Mouse (Mus musculus) stomach, embryonic 15.5 days (tissue): Measurements from ENCODE around the gene Zdhhc1. TPM values are rescaled to one million over a fixed set of nuclear protein-coding genes. Genes with fewer than 3 reads are reported as not detected.

Experiments used
- ATAC-seq: fragments of 200-750 bp; cut with Nextera tagmentation; 2 replicates; pipeline ENCODE4 v1.8.0; 2017; ENCODE audit warnings: low read depth, moderate number of reproducible peaks, moderate TSS enrichment; ENCODE audit not compliant: insufficient read depth, low FRiP score
- H3K27ac ChIP-seq: fragments of 300-500 bp; sonication (generic); 2 replicates; pipeline ENCODE4 v1.5.1; 2015; ENCODE audit warnings: mild to moderate bottlenecking, inconsistent platforms
- H3K27me3 ChIP-seq: fragments of 300-500 bp; sonication (generic); replicated peaks from 2 replicates; pipeline ENCODE4 v1.6.1; 2015; ENCODE audit warnings: inconsistent platforms
- H3K36me3 ChIP-seq: fragments of 300-500 bp; sonication (generic); 2 replicates; pipeline ENCODE4 v1.6.1; 2015; ENCODE audit warnings: inconsistent platforms
- H3K4me1 ChIP-seq: fragments of 300-500 bp; sonication (generic); 2 replicates; pipeline ENCODE4 v1.6.1; 2015; ENCODE audit warnings: inconsistent platforms
- H3K4me2 ChIP-seq: fragments of 300-500 bp; sonication (generic); 2 replicates; pipeline ENCODE4 v1.6.1; 2015; ENCODE audit warnings: mild to moderate bottlenecking, inconsistent platforms
- H3K4me3 ChIP-seq: fragments of 300-500 bp; sonication (generic); replicated peaks from 2 replicates; pipeline ENCODE4 v1.5.1; 2015; ENCODE audit warnings: inconsistent platforms
- H3K9ac ChIP-seq: fragments of 300-500 bp; sonication (generic); 2 replicates; pipeline ENCODE4 v1.6.1; 2015; ENCODE audit warnings: inconsistent platforms
- H3K9me3 ChIP-seq: fragments of 300-500 bp; sonication (generic); 2 replicates; pipeline ENCODE4 v1.6.1; 2016; ENCODE audit warnings: inconsistent platforms
- WGBS: fragments of 180-500 bp; shearing (Covaris S2); methylation state at CpG from one replicate; pipeline ENCODE4 v1.1.7; 2015; 5-methylcytosine and 5-hydroxymethylcytosine counted together
- polyA plus RNA-seq: library from polyadenylated mRNA; unstranded; fragments of >200 nt; fragmentation: Nextera tagmentation; extraction: Ambion mirVana; gene quantifications from 2 replicates; pipeline ENCODE4 v1.2.1, GENCODE M21; 2015

Zdhhc1 gene
- polyA plus RNA-seq, 1 experiment from 2014 or later: 32.2 TPM

DNA sequence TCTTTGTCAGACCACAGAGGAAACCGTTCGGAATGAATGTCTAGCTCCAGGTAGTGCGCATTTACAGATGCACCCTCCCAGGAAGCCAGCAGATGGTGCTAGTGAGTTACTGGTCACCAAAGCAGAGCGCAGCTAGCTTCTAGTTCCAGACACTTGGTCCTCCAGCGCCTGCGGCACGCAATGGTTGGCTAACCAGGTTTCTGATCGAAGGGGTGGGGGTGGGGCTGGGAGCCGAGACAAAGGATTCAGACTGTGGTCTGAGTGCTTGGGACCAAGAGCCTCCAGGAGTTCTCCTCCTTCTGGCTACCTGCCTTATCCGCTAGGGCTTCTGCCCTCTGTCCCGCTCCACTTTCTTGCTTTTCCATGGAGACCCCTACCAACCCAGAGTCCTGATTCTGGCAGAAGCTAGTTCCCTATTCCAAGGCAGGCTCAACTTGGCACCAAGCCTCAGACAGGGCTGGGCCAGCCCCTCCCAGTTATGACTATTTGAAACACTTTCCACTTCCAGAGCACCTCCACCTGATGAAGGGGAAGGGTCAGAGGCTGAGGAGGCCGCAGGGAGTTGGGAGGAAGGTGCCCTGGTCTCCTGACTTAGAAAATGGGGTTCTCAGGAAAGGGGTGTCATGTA lies 19.4 kb upstream of the Zdhhc1 start:
- Histone ChIP-seq H3K9me3 (no peaks in the 10 kb centered on the region), H3K27me3 (peaks cover 9% of the 10 kb centered on the region; the same call in 1 of the 2 replicates), H3K9ac (no peak overlapping the region), H3K36me3 (no peaks in the 10 kb centered on the region), H3K4me3 (no peak overlapping the region), H3K4me1 (peaks cover 33% of the 10 kb centered on the region), H3K27ac (no peak overlapping the region), H3K4me2 (peak overlapping the region; percentile 41)
- 12% methylated on average over 12 of the region's 12 CpGs for WGBS
- ATAC-seq: peak; percentile 25; the same call in 1 of the 2 replicates

DNA sequence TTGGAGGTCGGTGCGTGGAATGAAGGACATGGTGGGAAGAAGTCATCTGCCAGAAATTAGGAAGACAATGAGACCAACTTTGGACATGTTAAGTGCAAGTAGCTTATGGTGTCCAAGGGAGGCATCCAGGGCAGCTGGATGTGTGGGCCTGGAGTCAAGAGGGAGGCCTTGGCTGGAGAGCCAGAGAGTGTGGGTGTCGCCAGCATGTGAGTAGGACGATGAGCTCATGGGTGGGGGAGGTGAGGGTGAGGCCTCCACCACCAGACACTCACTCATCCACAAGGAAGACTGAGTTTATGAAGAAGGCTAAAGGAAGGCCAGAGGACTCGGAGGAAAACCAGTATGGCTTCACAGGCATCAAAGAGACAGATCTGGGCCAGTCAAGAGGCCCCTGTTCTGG lies 18.0 kb upstream of the Zdhhc1 start:
- 71% methylated on average over 5 of the region's 5 CpGs for WGBS
- H3K9me3 ChIP-seq: no peaks in the 10 kb centered on the region
- H3K4me3 ChIP-seq: no peak overlapping the region
- no peak overlapping the region for H3K4me2 ChIP-seq
- no peak for ATAC-seq
- H3K36me3 ChIP-seq: no peaks in the 10 kb centered on the region
- H3K27me3 ChIP-seq: peaks cover 7% of the 10 kb centered on the region; the same call in 1 of the 2 replicates
- H3K4me1 ChIP-seq: peaks cover 30% of the 10 kb centered on the region
- H3K9ac ChIP-seq: no peak overlapping the region
- no peak overlapping the region for H3K27ac ChIP-seq

DNA sequence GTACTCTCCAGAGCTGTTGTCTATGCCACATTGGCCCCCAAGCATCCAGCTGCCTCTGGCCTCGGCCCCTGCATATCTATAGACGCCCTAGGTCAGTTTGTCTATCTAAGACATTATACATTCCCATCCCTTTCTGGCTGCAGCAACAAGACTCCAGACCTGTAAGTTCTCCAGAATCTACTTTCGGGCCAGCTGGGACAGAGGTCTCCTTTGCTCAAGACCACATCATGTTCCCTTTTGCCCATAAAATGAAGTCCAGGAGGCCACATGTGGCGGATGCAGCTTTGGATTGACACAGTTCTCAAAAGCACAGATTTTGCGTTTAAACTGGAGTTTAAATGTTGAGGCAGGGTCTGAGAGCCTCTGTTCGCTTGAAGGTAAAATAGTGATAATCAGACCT lies 17.5 kb upstream of the Zdhhc1 start:
- H3K27me3 ChIP-seq: peaks cover 4% of the 10 kb centered on the region; the same call in 1 of the 2 replicates
- peaks cover 26% of the 10 kb centered on the region for H3K4me1 ChIP-seq
- H3K27ac ChIP-seq: no peak overlapping the region
- WGBS: 90% methylated on average over 6 of the region's 6 CpGs
- no peak overlapping the region for H3K9ac ChIP-seq
- H3K4me3 ChIP-seq: no peak overlapping the region
- no peaks in the 10 kb centered on the region for H3K9me3 ChIP-seq
- no peak overlapping the region for H3K4me2 ChIP-seq
- H3K36me3 ChIP-seq: no peaks in the 10 kb centered on the region
- no peak for ATAC-seq

DNA sequence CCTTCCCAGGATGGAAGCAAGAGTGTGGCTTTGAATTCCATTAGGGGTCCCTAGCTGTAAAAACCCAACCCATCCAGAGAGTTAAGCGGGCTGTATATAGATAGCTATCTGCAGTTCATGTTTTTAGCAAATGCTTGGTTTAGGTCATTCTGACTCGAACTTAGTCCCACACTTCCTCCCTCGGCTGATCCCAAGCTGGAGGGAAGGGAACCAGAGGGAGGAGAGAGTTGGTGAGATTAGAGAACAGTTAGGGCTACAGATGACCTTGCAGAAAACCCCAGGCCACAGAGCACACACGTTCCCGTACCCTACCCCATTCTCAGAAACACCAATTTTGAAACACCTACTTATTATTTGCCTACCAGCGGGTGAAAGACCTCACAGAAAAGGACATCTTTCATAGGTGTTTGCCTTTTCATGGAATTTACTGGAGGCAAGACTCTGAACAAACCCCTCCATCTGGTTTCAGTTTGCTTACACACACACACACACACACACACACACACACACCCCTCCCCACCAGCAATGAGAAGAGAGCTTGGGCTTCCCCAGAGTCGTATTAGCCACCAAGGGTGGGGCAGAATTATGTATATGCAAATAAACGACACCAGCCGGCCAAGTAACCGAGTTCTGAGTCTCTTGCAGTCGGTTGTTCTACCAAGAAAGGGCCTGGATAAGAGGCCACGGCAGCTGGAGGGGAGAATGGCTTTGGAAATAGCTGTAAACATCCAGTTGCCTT lies 13.5 kb upstream of the Zdhhc1 start:
- Histone ChIP-seq H3K4me3 (no peak overlapping the region), H3K36me3 (no peaks in the 10 kb centered on the region), H3K9me3 (no peaks in the 10 kb centered on the region), H3K9ac (no peak overlapping the region), H3K27ac (peak overlapping the region; percentile 40; the same call in 1 of the 2 replicates), H3K27me3 (no peaks in the 10 kb centered on the region), H3K4me2 (no peak overlapping the region), H3K4me1 (0 out of 2 replicates have a peak, but pooled peaks cover 6% of the 10 kb centered on the region)
- WGBS: 28% methylated on average over 12 of the region's 12 CpGs
- peak; percentile 78 for ATAC-seq

DNA sequence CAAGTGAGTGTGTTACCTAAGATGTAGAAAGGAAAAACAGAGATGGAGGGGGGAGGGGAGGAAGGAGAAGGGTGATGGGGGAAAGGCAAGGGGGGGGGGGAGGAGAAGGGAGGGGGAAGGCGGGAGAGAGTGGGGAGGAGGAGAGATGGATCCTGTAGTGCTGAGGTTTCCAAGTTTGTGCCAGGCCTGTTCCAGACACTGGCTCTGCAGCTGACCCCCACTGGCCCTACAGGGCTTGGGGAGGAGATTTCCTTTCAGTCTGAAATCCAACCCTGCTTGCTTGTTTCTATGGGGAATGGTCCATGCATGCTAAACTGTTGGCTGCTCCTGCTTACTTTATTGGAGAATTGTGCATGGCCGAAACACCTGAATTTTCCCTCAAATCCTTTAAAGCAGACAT lies 12.1 kb upstream of the Zdhhc1 start:
- H3K9ac ChIP-seq: no peak overlapping the region
- no peaks in the 10 kb centered on the region for H3K27me3 ChIP-seq
- H3K4me3 ChIP-seq: no peak overlapping the region
- H3K9me3 ChIP-seq: no peaks in the 10 kb centered on the region
- no peak overlapping the region for H3K27ac ChIP-seq
- 0 out of 2 replicates have a peak, but pooled peaks cover 6% of the 10 kb centered on the region for H3K4me1 ChIP-seq
- no peak overlapping the region for H3K4me2 ChIP-seq
- no peak for ATAC-seq
- 49% methylated on average over 2 of the region's 2 CpGs for WGBS
- H3K36me3 ChIP-seq: no peaks in the 10 kb centered on the region

DNA sequence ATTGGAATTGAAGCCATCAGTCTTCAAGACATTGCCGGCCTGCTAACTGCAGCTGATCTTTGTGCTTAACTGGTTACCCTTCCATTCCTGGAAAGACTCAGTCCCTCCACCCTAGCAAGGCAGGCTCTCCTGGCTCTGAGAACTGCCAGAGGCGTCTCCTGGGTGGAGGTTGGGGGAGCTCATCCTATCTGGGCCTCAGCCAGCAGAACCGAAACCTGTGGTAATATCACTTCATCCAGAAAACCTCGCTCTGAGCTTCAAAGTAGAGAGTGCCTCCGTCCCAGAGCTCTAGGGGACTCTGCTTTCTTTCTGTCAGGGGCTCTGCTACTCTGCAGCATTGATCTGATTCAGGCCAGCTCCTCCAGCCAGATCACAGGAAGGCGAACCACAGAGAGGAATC lies 10.3 kb upstream of the Zdhhc1 start:
- H3K27ac ChIP-seq: no peak overlapping the region
- H3K36me3 ChIP-seq: no peaks in the 10 kb centered on the region
- no peak overlapping the region for H3K4me3 ChIP-seq
- ATAC-seq: no peak
- H3K9me3 ChIP-seq: no peaks in the 10 kb centered on the region
- WGBS: 70% methylated on average over 6 of the region's 6 CpGs
- 0 out of 2 replicates have a peak, but pooled peaks cover 6% of the 10 kb centered on the region for H3K4me1 ChIP-seq
- H3K27me3 ChIP-seq: no peaks in the 10 kb centered on the region
- no peak overlapping the region for H3K4me2 ChIP-seq
- no peak overlapping the region for H3K9ac ChIP-seq

DNA sequence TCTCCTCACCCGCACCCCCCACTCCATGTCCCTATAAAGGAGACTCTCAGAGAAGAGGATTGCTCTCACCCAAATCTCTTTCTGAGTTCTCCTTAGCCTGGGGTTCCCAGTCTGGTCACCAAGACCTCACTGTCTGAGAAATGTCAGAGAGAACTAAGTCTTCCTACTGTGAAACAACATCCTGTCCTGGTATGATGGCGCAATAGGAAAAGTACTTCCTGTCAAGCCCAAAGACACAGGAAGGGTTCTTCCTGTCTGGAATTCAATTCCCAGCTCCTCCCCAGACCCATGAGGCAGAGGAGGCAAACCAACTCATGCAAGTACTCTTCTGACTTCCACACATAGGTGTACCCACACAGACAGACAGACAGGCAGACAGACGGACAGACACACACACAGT lies 7.9 kb upstream of the Zdhhc1 start:
- no peak for ATAC-seq
- Histone ChIP-seq H3K9me3 (no peaks in the 10 kb centered on the region), H3K36me3 (no peaks in the 10 kb centered on the region), H3K4me2 (no peak overlapping the region), H3K4me1 (0 out of 2 replicates have a peak, but pooled peaks cover 2% of the 10 kb centered on the region), H3K9ac (no peak overlapping the region), H3K27ac (no peak overlapping the region), H3K4me3 (no peak overlapping the region), H3K27me3 (no peaks in the 10 kb centered on the region)
- 77% methylated on average over 3 of the region's 3 CpGs for WGBS

DNA sequence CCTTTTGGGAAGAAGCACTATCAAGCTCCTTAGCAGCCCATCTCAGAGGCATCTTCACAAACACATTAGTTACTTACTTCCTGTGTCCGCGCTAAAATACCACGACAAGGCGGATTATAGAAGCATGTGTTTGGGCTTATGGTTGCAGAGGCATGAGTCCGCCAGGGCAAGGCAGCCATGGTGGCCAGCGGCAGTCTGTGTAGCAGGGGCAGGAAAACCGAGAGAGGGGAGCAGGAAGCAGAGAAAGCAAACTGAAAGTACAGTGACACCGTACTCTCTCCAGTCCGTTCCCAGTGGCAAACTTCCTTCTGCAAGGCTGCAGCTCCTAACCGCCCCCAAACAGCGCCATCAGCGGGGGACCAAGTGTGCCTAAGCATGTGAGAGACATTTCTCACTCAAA lies 3.1 kb upstream of the Zdhhc1 start:
- H3K4me3 ChIP-seq: 0 out of 2 replicates have a peak overlapping the region, but pooled peaks have one; percentile 2
- H3K4me1 ChIP-seq: 0 out of 2 replicates have a peak, but pooled peaks cover 9% of the 10 kb centered on the region
- no peak overlapping the region for H3K9ac ChIP-seq
- H3K9me3 ChIP-seq: no peaks in the 10 kb centered on the region
- no peak for ATAC-seq
- no peaks in the 10 kb centered on the region for H3K36me3 ChIP-seq
- 61% methylated on average over 12 of the region's 12 CpGs for WGBS
- H3K4me2 ChIP-seq: no peak overlapping the region
- no peaks in the 10 kb centered on the region for H3K27me3 ChIP-seq
- H3K27ac ChIP-seq: no peak overlapping the region

DNA sequence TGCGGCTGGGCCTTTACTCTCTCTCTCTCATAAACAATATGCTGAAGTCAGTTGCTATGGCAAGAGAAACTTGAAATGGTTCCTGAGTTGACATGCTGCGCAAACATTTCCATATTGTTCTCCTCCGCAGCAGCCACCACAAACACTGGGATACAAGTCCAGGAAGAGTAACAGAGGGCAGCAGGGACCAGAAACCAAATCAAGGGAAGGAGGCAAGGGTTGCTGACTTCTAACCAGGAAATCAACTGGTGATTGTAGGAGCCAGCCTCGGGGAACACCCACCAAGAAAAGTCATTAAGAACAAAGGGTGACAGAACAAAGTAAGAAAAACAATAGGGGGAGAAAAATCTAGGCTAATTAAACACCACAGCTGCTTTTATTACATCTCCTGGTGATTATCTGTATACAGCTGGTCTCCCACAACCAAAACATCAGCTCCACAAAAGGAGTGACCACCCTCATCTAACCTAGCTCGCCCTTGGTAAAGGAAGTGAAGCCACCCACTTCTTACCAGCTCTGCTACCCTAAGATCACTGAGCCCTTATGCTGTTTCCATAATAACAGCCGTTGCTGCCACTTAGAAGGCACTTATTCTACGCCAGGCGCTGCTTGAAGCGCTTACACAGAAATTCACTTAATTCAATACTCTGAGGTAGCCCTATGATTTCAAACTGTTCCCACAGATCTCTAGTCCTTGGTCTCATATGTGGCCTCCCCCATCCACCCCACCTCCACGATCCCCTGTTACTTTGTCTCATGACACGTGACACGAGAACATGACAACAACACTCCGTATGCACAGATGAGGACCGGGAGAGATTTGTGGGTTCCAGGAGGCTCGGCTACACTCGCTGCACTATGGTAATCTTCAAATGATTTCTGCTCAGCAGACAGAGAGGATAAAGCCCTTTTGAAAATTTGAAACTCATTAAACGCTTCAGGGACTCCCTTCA lies 1.1 kb downstream of the Zdhhc1 start:
- Histone ChIP-seq H3K27ac (peak overlapping the region; percentile 80; the same call in 1 of the 2 replicates), H3K27me3 (no peaks in the 10 kb centered on the region), H3K9me3 (no peaks in the 10 kb centered on the region), H3K4me2 (peak overlapping the region; percentile 90), H3K36me3 (no peaks in the 10 kb centered on the region), H3K4me3 (peak overlapping the region; percentile 85), H3K9ac (peak overlapping the region; percentile 72), H3K4me1 (0 out of 2 replicates have a peak, but pooled peaks cover 11% of the 10 kb centered on the region)
- WGBS: 39% methylated on average over 17 of the region's 17 CpGs
- ATAC-seq: no peak

DNA sequence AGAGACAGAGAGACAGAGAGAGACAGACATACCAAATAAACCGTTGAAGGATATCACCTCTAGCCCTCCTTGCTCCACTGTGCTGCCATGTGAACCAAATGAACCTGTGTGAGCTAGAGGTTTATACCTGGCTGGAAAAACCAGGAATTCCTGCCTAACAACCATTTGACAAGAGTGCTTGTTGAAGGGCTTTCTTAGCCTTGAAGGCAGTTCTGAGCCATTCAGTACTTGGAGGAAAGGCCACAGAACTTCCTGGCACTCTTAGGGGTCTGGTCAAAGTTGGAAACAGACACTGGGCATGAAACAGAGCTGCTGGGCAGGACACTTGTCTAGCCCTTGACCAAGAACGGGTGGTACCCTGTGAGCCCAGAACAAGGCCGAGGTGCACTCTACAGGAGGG lies 2.1 kb downstream of the Zdhhc1 start:
- Histone ChIP-seq H3K9ac (no peak overlapping the region), H3K4me1 (0 out of 2 replicates have a peak, but pooled peaks cover 11% of the 10 kb centered on the region), H3K4me2 (0 out of 2 replicates have a peak overlapping the region, but pooled peaks have one; percentile 11), H3K4me3 (no peak overlapping the region), H3K36me3 (no peaks in the 10 kb centered on the region), H3K27ac (peak overlapping the region; percentile 58), H3K27me3 (no peaks in the 10 kb centered on the region), H3K9me3 (no peaks in the 10 kb centered on the region)
- 71% methylated on average over 3 of the region's 3 CpGs for WGBS
- no peak for ATAC-seq

DNA sequence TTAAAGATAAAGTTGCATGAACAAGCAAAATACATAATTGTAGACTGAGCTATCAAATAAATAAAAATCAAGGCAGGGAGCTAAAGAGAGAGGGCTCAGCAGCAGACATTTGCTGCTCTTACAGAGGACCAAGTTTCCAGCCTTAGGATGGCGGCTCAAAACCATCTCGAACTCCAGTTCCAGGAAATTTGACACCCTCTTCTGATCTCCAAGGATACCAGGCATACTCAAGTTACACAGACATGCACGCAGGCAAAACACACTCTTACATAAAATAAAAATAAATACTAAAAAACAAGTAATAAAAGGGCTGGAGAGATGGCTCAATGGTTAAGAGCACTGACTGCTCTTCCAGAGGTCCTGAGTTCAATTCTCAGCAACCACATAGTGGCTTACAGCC lies 3.2 kb downstream of the Zdhhc1 start:
- no peaks in the 10 kb centered on the region for H3K36me3 ChIP-seq
- no peak overlapping the region for H3K4me2 ChIP-seq
- H3K9ac ChIP-seq: no peak overlapping the region
- no peaks in the 10 kb centered on the region for H3K9me3 ChIP-seq
- 0 out of 2 replicates have a peak, but pooled peaks cover 11% of the 10 kb centered on the region for H3K4me1 ChIP-seq
- no peak for ATAC-seq
- 29% methylated on average over 3 of the region's 3 CpGs for WGBS
- H3K27me3 ChIP-seq: no peaks in the 10 kb centered on the region
- H3K4me3 ChIP-seq: no peak overlapping the region
- no peak overlapping the region for H3K27ac ChIP-seq
